Mouse (Mus musculus) 3T3-L1 (cell line): ENCODE results near the gene Acap3.

Source experiments
- DNase-seq: peaks from one replicate; pipeline ENCODE4 v3.0.0-alpha.2; 2015; ENCODE audit warnings: low read depth, low spot score

Gene Acap3

GRCm38 (mm10) chr4:155891551-155892001 lies at the start of gene Acap3, which contains the start of gene Pusl1:
TSS of gene Acap3 (plus strand) at chr4:155891822.
TSS of gene Pusl1 (minus strand) at chr4:155891781.
- peak; percentile 87 for DNase-seq

DNA sequence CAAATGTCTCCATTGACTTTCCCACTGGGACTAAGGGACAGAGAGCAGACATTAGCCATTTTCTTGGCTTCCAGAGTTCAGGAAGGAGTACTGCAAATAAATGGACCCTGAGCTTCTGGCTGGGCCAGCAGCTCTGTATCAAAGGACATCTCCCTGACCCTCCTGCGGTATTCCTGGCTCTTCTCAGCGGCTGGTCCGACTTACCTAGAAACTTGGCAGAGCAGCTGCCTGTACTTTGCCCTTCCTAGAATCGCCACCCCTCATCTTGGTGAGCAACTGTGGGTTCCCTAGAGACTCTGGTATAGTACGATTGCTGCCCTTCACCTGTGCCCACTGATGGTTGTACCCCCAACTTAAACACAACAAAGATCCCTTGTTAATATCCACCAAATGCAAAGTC lies 48.4 kb upstream of the Acap3 start:
- no peak for DNase-seq

- peak; percentile 73 for DNase-seq
These were observed 44.6 kb upstream of the Acap3 start, which contains the start of gene Dvl1 for GRCm38 (mm10) chr4:155846871-155847578. TSS of gene Dvl1 (plus strand) at chr4:155847402.

DNA sequence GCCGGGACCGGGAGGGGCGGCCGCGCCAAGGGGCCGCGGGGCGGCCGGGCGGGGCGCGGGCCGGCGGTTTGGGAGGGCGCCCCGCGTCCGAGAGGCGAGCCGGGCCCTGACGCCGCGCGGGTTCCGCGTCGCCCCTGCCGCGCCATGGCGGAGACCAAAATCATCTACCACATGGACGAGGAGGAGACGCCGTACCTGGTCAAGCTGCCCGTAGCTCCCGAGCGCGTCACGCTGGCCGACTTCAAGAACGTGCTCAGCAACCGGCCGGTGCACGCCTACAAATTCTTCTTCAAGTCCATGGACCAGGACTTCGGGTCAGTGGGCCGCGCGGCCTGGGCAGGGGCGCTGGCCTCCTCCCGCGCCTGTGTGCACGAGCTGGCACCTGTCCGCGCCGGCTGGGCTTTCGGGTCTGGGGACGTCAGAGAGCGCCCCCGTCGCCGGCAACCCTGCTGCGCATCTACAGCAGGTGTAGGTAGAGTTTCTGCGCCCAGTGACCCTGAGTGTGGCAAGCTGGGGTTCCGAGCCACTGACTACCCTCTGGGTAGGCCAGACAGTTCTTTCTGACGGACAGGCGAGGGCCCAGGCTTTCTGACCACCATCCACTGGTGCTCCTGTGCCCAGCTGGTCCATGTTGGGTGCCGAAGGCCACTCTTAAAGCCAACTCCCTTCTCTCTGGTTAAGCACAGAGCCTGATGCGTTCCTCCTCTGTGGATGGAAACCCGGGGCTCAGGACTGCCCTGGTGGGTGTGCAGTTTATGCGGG lies 43.9 kb upstream of the Acap3 start:
- DNase-seq = peak; percentile 49

GRCm38 (mm10) chr4:155848434-155849095 lies 43.1 kb upstream of the Acap3 start:
- DNase-seq = no peak

- DNase-seq = no peak
These were observed 42.2 kb upstream of the Acap3 start for GRCm38 (mm10) chr4:155849391-155849790.

DNA sequence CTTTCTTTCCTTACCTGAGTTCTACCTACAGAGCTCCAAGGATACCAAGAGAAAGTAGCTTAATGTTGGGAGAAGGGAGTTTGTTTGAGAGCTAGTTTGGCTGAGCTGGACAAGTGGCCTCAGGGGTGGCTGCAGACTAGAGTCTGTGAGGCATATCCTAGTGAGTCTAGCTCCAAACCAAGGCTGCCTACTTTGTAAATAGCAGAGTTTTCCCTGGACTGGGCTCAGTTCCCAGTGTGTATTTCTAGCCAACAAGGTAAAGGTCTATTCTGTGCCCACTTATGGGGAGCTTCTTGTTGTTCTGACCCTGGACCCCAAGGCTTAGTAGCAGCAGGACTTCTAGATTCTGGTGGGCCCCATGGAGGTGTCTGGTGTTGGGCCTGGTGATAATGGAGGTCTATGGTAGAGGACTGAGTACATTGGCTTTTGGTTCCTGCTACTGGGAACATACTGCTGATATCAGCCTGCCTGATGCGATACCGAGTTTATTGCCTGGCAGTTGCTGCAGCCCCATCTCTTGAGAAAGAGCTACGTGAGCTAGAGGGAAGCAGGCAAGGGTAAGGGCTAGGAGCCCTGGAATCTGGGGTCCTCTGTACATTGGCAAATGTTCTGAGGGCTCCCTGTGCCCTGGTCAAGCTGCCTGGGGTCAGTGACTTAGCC lies 41.7 kb upstream of the Acap3 start:
- no peak for DNase-seq

DNA sequence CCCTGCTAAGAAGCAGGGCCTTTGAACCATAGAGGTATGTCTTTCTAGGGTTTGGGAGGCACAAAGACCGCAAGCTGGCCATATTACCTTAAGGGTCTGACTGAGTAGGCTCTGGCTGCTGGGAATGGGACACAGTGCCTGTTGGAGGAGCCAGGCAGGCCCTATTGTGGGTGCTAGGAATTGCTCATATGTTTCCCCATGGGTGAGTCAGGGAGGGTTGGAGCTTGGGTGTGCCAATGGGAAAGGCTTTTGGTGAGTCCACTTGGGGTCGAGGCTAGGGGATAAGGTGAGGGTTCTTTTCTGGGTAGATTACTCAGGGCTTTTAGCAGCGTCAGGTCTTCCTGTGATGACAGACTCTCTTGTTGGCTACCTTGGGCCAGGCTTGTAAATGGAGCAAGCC lies 40.3 kb upstream of the Acap3 start:
- peak; percentile 43 for DNase-seq

DNA sequence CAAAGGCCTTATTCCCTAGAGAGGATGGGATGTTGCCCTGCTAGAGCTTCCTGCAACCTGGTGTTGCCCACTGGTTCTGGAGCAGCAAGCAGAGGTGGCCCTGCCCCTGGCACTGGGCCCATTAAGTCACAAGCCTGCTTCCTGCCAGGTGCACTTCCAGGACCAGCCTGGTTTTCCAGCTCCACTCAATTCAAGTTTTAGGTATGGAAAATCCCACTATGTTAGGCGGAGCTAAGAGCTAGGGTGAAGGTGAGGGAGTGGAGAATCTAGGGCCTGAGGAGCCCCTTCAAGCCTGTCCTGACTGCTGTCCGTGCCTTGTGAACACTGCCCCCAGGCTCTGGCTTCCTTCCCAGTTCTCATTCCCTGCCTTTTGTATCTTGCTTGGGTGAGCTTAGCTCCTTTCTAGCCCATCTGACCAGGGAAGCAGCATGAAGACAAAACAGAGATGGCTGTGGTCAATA lies 39.6 kb upstream of the Acap3 start:
- peak; percentile 37 for DNase-seq

DNA sequence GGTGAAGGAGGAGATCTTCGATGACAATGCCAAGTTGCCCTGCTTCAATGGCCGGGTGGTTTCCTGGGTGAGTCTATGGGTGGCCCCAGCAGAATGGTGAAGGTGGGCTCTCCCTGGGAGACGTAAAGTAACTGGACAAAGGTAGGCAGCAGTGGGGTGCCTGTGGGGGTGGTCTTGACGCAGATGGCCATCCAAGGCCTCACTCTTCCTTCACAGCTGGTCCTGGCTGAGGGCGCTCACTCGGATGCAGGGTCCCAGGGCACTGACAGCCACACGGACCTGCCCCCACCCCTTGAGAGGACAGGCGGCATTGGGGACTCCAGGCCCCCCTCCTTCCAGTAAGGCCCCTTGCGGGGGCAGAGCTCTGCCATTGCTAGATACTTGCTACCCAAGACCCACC lies 38.2 kb upstream of the Acap3 start:
- no peak for DNase-seq

DNA sequence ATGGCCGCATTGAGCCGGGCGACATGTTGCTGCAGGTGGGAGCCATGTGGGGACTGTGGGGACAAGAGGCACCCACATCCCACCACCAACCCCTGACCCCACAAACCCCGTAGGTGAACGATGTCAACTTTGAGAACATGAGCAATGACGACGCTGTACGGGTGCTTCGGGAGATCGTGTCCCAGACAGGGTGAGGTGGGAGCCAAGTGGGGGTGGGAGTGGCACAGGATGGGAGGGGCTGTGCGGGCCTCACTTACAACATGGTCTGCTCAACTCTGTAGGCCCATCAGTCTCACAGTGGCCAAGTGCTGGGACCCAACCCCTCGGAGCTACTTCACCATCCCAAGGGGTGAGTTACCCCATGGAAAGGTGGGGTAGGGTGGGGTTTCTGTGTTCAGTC lies 36.6 kb upstream of the Acap3 start:
- no peak for DNase-seq

DNA sequence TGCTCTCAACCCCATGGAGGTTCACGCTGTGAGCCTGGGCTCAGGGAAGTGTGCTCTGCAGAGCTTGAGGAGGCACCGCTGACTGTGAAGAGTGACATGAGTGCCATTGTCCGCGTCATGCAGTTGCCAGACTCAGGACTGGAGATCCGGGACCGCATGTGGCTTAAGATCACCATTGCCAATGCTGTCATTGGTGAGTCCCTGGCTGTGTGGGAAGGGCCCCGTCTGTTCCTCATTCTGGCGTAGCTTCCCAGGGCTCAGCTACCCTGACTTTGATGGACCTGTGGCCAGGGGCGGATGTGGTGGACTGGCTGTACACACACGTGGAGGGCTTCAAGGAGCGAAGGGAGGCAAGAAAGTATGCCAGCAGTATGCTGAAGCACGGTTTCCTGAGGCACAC lies 35.6 kb upstream of the Acap3 start:
- no peak for DNase-seq

- no peak for DNase-seq
These were observed 34.7 kb upstream of the Acap3 start for GRCm38 (mm10) chr4:155856881-155857280.

DNA sequence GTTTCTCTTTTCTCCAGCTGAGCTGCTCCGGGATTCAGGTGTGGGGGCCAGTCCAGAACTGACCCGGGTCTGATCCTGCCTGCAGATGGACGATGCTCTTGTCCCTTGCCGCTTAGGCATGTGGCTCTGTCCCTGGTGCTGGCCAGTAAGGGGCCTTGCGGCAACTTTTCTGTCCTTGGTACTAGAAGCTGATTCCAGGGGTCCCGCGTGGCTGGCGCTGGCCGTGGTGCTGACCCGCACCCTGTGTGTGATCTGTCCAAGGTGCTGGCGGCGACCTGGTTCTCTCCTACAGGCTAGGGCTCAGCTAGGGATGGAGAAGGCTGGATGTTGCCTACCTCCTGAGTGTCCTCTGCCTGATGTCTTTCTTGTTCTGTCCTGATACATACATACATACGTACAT lies 32.3 kb upstream of the Acap3 start:
- peak; percentile 43 for DNase-seq

- DNase-seq = no peak
These were observed 29.8 kb upstream of the Acap3 start for GRCm38 (mm10) chr4:155861787-155862186.

DNA sequence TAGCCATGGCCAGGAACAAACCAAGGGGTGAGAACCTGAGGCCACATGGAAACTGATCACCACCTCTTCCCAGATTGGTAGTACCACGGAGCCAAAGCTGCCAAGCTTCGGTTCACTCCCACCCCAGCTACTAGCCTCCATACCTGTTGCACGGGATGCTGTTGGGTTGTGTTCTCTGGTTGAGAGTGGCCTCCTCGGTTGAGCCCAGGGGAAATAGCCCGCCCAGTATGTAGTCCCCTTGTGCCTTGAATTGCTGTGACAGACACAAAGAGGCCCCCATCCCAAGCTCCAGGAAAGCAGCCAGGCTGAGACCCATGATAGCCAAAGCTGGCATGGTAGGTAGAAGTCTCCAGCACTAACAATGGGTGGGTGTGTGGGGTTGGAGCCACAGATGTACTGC lies 28.6 kb upstream of the Acap3 start, which contains the start of gene Tas1r3:
Gene Tas1r3, minus strand, starts transcription at position 362 of the 400 bp plus-strand sequence.
- no peak for DNase-seq

DNA sequence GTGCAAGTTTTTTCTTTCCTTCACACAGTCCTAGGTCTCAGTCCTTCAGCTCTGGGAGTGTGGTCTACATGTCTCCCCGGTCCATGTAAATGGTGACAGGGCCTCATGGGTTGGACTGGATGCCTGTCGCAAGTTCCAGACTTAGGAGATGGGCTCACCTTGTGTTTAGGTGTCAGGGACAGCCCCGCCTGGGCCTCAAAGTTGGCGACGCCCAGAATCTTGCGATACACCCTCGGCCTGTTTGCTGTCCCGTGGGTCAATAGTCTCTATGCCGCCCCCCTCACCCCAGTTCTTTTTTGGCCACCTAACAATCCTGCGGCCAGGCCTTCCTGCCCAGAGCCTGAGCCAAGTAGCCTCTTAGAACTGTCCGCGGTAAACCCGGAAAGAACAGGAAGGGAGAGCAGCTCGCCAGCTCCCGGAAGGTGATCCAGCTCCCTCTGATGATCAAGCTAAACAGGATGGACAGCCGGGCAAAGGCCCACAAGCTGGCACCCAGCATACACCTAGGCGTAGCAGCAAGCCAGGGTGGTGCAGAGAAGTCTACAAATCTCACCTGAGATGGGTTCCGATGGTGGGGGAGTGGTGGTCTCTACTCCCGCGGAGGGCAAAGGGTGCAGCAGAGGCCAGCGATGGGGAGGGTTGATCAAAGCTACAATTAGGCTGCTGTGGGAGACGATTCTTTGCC lies 22.9 kb upstream of the Acap3 start:
- DNase-seq = peak; percentile 68

DNA sequence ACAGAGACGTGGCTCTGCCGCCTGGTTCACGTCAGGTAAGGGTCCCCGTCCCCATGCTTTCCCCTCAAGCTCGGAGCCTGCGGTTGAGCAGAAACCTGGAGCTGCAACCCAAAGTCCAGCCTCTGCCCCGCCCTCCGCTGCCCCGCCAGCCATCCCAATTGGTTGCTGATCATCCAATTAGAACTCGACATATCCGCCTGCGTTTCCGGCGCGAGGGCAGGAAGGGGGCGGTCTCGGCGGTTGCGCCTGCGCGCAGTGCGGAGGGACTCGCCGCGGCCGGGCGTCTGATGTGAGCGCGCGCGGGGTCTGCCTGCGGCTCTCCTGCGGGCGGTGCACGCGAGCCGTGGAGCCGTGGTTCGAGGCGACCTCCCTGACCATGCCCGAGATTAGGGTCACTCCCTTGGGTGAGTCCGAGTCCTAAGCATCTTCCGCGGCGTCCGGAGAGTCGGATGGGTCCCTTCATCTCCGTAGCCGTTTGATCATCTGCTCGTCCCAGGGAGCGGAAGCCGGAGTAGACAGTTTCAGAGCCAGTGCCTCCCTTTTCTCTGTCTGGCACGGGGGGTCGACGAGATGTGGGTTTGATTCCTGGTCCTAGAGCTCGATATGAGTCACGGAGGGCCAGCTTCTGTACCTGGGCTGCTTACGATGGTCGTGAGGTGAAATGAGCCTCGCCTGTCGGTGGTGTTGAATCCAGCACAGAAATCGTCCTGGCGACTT lies 22.1 kb upstream of the Acap3 start, which contains the start of the genes Cptp and Ints11:
Gene Cptp, minus strand, starts transcription at position 124 of the 717 bp plus-strand sequence.
Gene Ints11, plus strand, starts transcription at position 230 of the 717 bp plus-strand sequence.
- peak; percentile 93 for DNase-seq

DNA sequence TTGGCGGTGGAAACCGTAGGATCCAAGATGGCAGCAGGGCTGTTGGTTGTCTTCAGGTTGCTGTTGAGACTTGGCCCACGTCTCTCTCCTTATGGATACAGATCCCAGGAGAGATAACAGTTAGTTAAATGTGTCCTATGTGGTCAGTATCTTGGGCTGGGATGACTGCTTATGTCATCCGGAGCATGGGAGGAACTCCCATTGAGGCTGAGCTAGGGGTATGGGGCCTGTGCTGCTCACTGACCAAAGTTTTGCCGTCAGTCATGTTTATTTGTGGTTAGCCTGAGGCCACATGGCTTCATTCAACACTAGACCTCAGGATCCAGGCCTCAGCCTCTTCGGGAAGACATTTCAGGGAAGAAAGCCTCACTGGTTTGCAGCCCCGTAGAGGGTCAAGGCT lies 20.2 kb upstream of the Acap3 start:
- peak; percentile 79 for DNase-seq

DNA sequence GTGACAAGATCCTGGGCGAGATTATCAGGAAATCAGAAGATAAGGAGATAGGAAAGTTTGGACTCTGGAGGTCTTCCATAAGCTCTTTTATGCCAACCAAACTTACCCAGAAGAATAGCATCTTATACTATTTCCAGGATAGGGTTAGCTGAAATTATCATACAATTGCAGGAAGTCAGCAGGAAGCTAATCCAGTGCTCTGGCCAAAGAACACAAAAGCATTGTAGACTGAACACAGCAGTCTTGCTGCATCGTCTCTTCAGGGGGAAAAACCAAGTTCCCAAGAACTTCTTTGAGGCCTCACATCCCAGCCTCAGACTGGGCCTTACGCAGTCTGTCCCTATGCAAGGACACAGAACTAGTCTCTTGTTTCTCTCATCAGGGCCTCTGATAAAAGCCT lies 8.0 kb upstream of the Acap3 start:
- no peak for DNase-seq
